ENCODE assay signal across 22 mouse cellular contexts in genomic region chr10:67559765-67560394, GRCm38 (mm10). TPM values are rescaled to one million over a fixed set of nuclear protein-coding genes. Genes with fewer than 3 reads are reported as not detected.
A peak's percentile ranks its signal among the peaks of the same experiment; 100 is the strongest.
DNase-seq lines count a peak whose midpoint lies in the region; ATAC-seq and TF ChIP-seq lines count a peak whose summit lies in the region.
"Had no signal": no experiment of that assay in that cellular context is flagged by ENCODE, and none has a peak within 500 bp of the region (broad histone marks: within the 10 kb centered on the region; RNA-seq: fewer than 3 reads in every experiment).

No protein-coding gene starts in this region.

- TF ChIP-seq CTCF in gastrocnemius, adult 2 months (IDR thresholded peaks at IDR 0.05), result no peak

- H3K9ac ChIP-seq in embryonic facial prominence, embryonic 11.5 days (replicated peaks; ENCODE audit: low read length), result no peak overlapping the region
- H3K9ac ChIP-seq in neural tube, embryonic 11.5 days (ENCODE audit: low read length), result no peak overlapping the region
- no peak overlapping the region for H3K9ac ChIP-seq in neural tube, embryonic 15.5 days (replicated peaks)
- H3K9ac ChIP-seq in hindbrain, embryonic 16.5 days (ENCODE audit: low read depth, low read length), result no peak overlapping the region
- H3K9ac ChIP-seq: embryonic facial prominence, embryonic 13.5 days; heart, embryonic 13.5 days; liver, embryonic 12.5 days; lung, embryonic 15.5 days had no signal

- peak; percentile 11 for DNase-seq in embryonic facial prominence, embryonic 11.5 days (ENCODE audit: low spot score)
- DNase-seq in embryonic facial prominence, embryonic 10.5 days (ENCODE audit: low spot score), result no peak
- DNase-seq in neural tube, embryonic 11.5 days (ENCODE audit: low spot score), result peak; percentile 51
- no peak for DNase-seq in cerebellum, adult 11-12 months
- no peak for DNase-seq in right cerebral cortex, adult 18-20 months
- DNase-seq in gastrocnemius, adult 2 months, result no peak
- DNase-seq: adrenal gland, adult 2 months; cerebellum, adult 11 months; cerebellum, postnatal 25 days; heart, adult 11 months; heart, postnatal 36 days; thymus, postnatal 25 days had no signal

- WGBS in embryonic facial prominence, embryonic 11.5 days, result 41% methylated on average over 13 of the region's 13 CpGs
- WGBS in embryonic facial prominence, embryonic 10.5 days, result 36% methylated on average over 13 of the region's 13 CpGs
- 37% methylated on average over 13 of the region's 13 CpGs for WGBS in neural tube, embryonic 11.5 days
- 16% methylated on average over 13 of the region's 13 CpGs for WGBS in neural tube, embryonic 15.5 days
- WGBS in hindbrain, embryonic 16.5 days, result 26% methylated on average over 13 of the region's 13 CpGs

- H3K27ac ChIP-seq in embryonic facial prominence, embryonic 11.5 days (replicated peaks; ENCODE audit: low read depth, low read length), result no peak overlapping the region
- no peak overlapping the region for H3K27ac ChIP-seq in embryonic facial prominence, embryonic 10.5 days (replicated peaks)
- no peak overlapping the region for H3K27ac ChIP-seq in neural tube, embryonic 11.5 days (ENCODE audit: low read depth, low read length)
- H3K27ac ChIP-seq in neural tube, embryonic 15.5 days (replicated peaks), result no peak overlapping the region
- H3K27ac ChIP-seq in hindbrain, embryonic 16.5 days (ENCODE audit: low read depth, low read length), result no peak overlapping the region
- H3K27ac ChIP-seq in gastrocnemius, adult 2 months, result no peak overlapping the region
- H3K27ac ChIP-seq: embryonic facial prominence, embryonic 13.5 days; heart, embryonic 13.5 days; kidney, postnatal 0 days; layer of hippocampus, adult 2 months; left cerebral cortex, adult 2 months; liver, embryonic 12.5 days; lung, embryonic 15.5 days had no signal

- H3K4me2 ChIP-seq in embryonic facial prominence, embryonic 11.5 days (ENCODE audit: low read depth, low read length), result no peak overlapping the region
- no peak overlapping the region for H3K4me2 ChIP-seq in neural tube, embryonic 11.5 days (ENCODE audit: low read depth)
- no peak overlapping the region for H3K4me2 ChIP-seq in neural tube, embryonic 15.5 days
- 0 out of 2 replicates have a peak overlapping the region, but pooled peaks have one; percentile 1 for H3K4me2 ChIP-seq in hindbrain, embryonic 16.5 days (ENCODE audit: low read length)
- H3K4me2 ChIP-seq: embryonic facial prominence, embryonic 13.5 days; heart, embryonic 13.5 days; liver, embryonic 12.5 days; lung, embryonic 15.5 days had no signal

- H3K4me1 ChIP-seq in embryonic facial prominence, embryonic 11.5 days (ENCODE audit: control insufficient read depth, insufficient read depth, low read length), result no peaks in the 10 kb centered on the region
- peaks cover 10% of the 10 kb centered on the region for H3K4me1 ChIP-seq in embryonic facial prominence, embryonic 10.5 days
- no peaks in the 10 kb centered on the region for H3K4me1 ChIP-seq in neural tube, embryonic 11.5 days (ENCODE audit: control insufficient read depth, insufficient read depth, low read length)
- H3K4me1 ChIP-seq in neural tube, embryonic 15.5 days, result peaks cover 10% of the 10 kb centered on the region; the same call in 1 of the 2 replicates
- H3K4me1 ChIP-seq in hindbrain, embryonic 16.5 days (ENCODE audit: control insufficient read depth, insufficient read depth, low read depth, low read length), result no peaks in the 10 kb centered on the region
- H3K4me1 ChIP-seq: embryonic facial prominence, embryonic 13.5 days; heart, embryonic 13.5 days; liver, embryonic 12.5 days; lung, embryonic 15.5 days had no signal

- no peaks in the 10 kb centered on the region for H3K36me3 ChIP-seq in embryonic facial prominence, embryonic 11.5 days (replicated peaks; ENCODE audit: control insufficient read depth, insufficient read depth, low read depth, low read length)
- no peaks in the 10 kb centered on the region for H3K36me3 ChIP-seq in embryonic facial prominence, embryonic 10.5 days (replicated peaks)
- H3K36me3 ChIP-seq in neural tube, embryonic 11.5 days (ENCODE audit: control insufficient read depth, insufficient read depth, low read length), result no peaks in the 10 kb centered on the region
- H3K36me3 ChIP-seq in neural tube, embryonic 15.5 days, result no peaks in the 10 kb centered on the region
- no peaks in the 10 kb centered on the region for H3K36me3 ChIP-seq in hindbrain, embryonic 16.5 days (ENCODE audit: control insufficient read depth, insufficient read depth, low read length)
- H3K36me3 ChIP-seq: embryonic facial prominence, embryonic 13.5 days; heart, embryonic 13.5 days; liver, embryonic 12.5 days; lung, embryonic 15.5 days had no signal

- no peaks in the 10 kb centered on the region for H3K27me3 ChIP-seq in embryonic facial prominence, embryonic 11.5 days (ENCODE audit: control insufficient read depth, insufficient read depth, low read length)
- H3K27me3 ChIP-seq in embryonic facial prominence, embryonic 10.5 days (replicated peaks; ENCODE audit: low read depth, poor library complexity, severe bottlenecking), result peaks cover 33% of the 10 kb centered on the region
- no peaks in the 10 kb centered on the region for H3K27me3 ChIP-seq in neural tube, embryonic 11.5 days (ENCODE audit: control insufficient read depth, insufficient read depth, low read length)
- H3K27me3 ChIP-seq in neural tube, embryonic 15.5 days (replicated peaks), result peaks cover 64% of the 10 kb centered on the region
- H3K27me3 ChIP-seq in hindbrain, embryonic 16.5 days (replicated peaks; ENCODE audit: control insufficient read depth, insufficient read depth, low read length), result no peaks in the 10 kb centered on the region; the same call in 1 of the 2 replicates
- H3K27me3 ChIP-seq: embryonic facial prominence, embryonic 13.5 days; liver, embryonic 12.5 days; lung, embryonic 15.5 days had no signal

- no peak for ATAC-seq in embryonic facial prominence, embryonic 11.5 days (replicated peaks; ENCODE audit: insufficient number of reproducible peaks, low FRiP score, low TSS enrichment, low read depth)
- ATAC-seq in neural tube, embryonic 11.5 days (ENCODE audit: insufficient read depth, low FRiP score, low TSS enrichment), result peak; percentile 50; the same call in 1 of the 2 replicates
- ATAC-seq in neural tube, embryonic 15.5 days (ENCODE audit: low FRiP score), result no peak
- ATAC-seq in hindbrain, embryonic 16.5 days, result no peak
- ATAC-seq: intestine, embryonic 16.5 days; liver, embryonic 12.5 days had no signal

- intact Hi-C loops in gastrocnemius, adult 2 months (cut with DNase I), result loop anchor here (5.0 kb wide), 1 partner anchor 67 kb away; no protein-coding TSS in a partner anchor

- no peak overlapping the region for H3K4me3 ChIP-seq in embryonic facial prominence, embryonic 11.5 days (ENCODE audit: low read depth, low read length)
- H3K4me3 ChIP-seq in embryonic facial prominence, embryonic 10.5 days, result no peak overlapping the region
- no peak overlapping the region for H3K4me3 ChIP-seq in neural tube, embryonic 11.5 days (ENCODE audit: low read depth, low read length)
- no peak overlapping the region for H3K4me3 ChIP-seq in neural tube, embryonic 15.5 days (replicated peaks)
- no peak overlapping the region for H3K4me3 ChIP-seq in hindbrain, embryonic 16.5 days (ENCODE audit: low read length)
- H3K4me3 ChIP-seq in gastrocnemius, adult 2 months, result no peak overlapping the region
- H3K4me3 ChIP-seq: embryonic facial prominence, embryonic 13.5 days; heart, embryonic 13.5 days; layer of hippocampus, adult 2 months; left cerebral cortex, adult 2 months; liver, embryonic 12.5 days; lung, embryonic 15.5 days had no signal

- H3K9me3 ChIP-seq in embryonic facial prominence, embryonic 11.5 days (replicated peaks; ENCODE audit: control insufficient read depth, low read length), result no peaks in the 10 kb centered on the region; the same call in 1 of the 2 replicates
- H3K9me3 ChIP-seq in embryonic facial prominence, embryonic 10.5 days, result no peaks in the 10 kb centered on the region
- H3K9me3 ChIP-seq in neural tube, embryonic 11.5 days (ENCODE audit: control insufficient read depth, low read length), result no peaks in the 10 kb centered on the region
- H3K9me3 ChIP-seq in neural tube, embryonic 15.5 days (replicated peaks), result no peaks in the 10 kb centered on the region
- H3K9me3 ChIP-seq in hindbrain, embryonic 16.5 days (ENCODE audit: control insufficient read depth, low read length), result no peaks in the 10 kb centered on the region
- H3K9me3 ChIP-seq: embryonic facial prominence, embryonic 13.5 days; lung, embryonic 15.5 days had no signal

RNA-seq across cellular contexts. Expression of gene Ado, which starts 11.1 kb away (rescaled TPM):
- polyA plus RNA-seq in embryonic facial prominence, embryonic 11.5 days (2014; fragmentation: Nextera tagmentation; extraction: Ambion mirVana), result 97.8 and 107 TPM in 2 replicates
- polyA plus RNA-seq in embryonic facial prominence, embryonic 10.5 days (2016; fragmentation: Nextera tagmentation; extraction: Ambion mirVana), result 84.6 and 85.1 TPM in 2 replicates
- polyA plus RNA-seq in neural tube, embryonic 11.5 days (2014; fragmentation: Nextera tagmentation; extraction: Ambion mirVana), result 87.2 and 88.8 TPM in 2 replicates
- polyA plus RNA-seq in neural tube, embryonic 15.5 days (2015; fragmentation: Nextera tagmentation; extraction: Ambion mirVana), result 83.1 and 88.3 TPM in 2 replicates
- polyA plus RNA-seq in hindbrain, embryonic 16.5 days (2015; fragmentation: Nextera tagmentation; extraction: Ambion mirVana), result 83.2 and 91.0 TPM in 2 replicates
- 10 to 100 TPM; 26.6 to 29.5 TPM for total RNA-seq in gastrocnemius, adult 2 months (2021)

RNA-seq across cellular contexts. Expression of gene Egr2, which starts 24.6 kb away (rescaled TPM):
- 0.73 and 1.0 TPM in 2 replicates for polyA plus RNA-seq in embryonic facial prominence, embryonic 11.5 days (2014; fragmentation: Nextera tagmentation; extraction: Ambion mirVana)
- polyA plus RNA-seq in embryonic facial prominence, embryonic 10.5 days (2016; fragmentation: Nextera tagmentation; extraction: Ambion mirVana), result 0.86 and 1.1 TPM in 2 replicates
- 0.76 and 1.1 TPM in 2 replicates for polyA plus RNA-seq in neural tube, embryonic 11.5 days (2014; fragmentation: Nextera tagmentation; extraction: Ambion mirVana)
- polyA plus RNA-seq in neural tube, embryonic 15.5 days (2015; fragmentation: Nextera tagmentation; extraction: Ambion mirVana), result 1.1 and 1.4 TPM in 2 replicates
- polyA plus RNA-seq in hindbrain, embryonic 16.5 days (2015; fragmentation: Nextera tagmentation; extraction: Ambion mirVana), result 1.4 and 1.8 TPM in 2 replicates
- total RNA-seq in gastrocnemius, adult 2 months (2021), result 1 to 10 TPM in 1 of 2 experiments, under 1 TPM in 1; 0.31 to 1.2 TPM

Comparison
In these comparisons a context has a peak if more than half of its experiments do, and no peak if none do; other contexts are left out.
1. DNase-seq: peak in embryonic facial prominence, embryonic 11.5 days (single experiment) and neural tube, embryonic 11.5 days (single experiment); none in embryonic facial prominence, embryonic 10.5 days (single experiment), cerebellum, adult 11-12 months (single experiment), right cerebral cortex, adult 18-20 months (single experiment) and gastrocnemius, adult 2 months (single experiment).